Mouse (Mus musculus) MEL (cell line): ENCODE data around the gene Ifrd1. TPM values are rescaled to one million over a fixed set of nuclear protein-coding genes. Genes with fewer than 3 reads are reported as not detected.

Experiments used
- DNase-seq: peaks from one replicate; pipeline ENCODE4 v3.0.0; 2011; ENCODE audit warnings: low read depth, low spot score
- H3K27ac ChIP-seq: 2 replicates; pipeline ENCODE4 v1.5.1; 2012; ENCODE audit warnings: low read depth, mild to moderate bottlenecking, control low read depth, low read length, moderate library complexity; ENCODE audit not compliant: control insufficient read depth
- H3K27me3 ChIP-seq, 2 experiments: fragments of 150-350 bp in 1 of 2; sonication (generic) in 1 of 2; 2 replicates each; pipeline ENCODE4 v1.6.1; 2012; ENCODE audit warnings: low read length in 2 of 2, mild to moderate bottlenecking in 2 of 2, improper control_type of control experiment in 1 of 2, moderate library complexity in 1 of 2; ENCODE audit not compliant: insufficient read depth in 2 of 2, control insufficient read depth in 1 of 2
- H3K36me3 ChIP-seq, 2 experiments: 2 replicates each; pipeline ENCODE4 v1.6.1; 2012 to 2014; ENCODE audit warnings: low read length in 2 of 2, improper control_type of control experiment in 1 of 2, inconsistent platforms in 1 of 2, mild to moderate bottlenecking in 1 of 2; ENCODE audit not compliant: insufficient read depth in 2 of 2, control insufficient read depth in 1 of 2
- H3K4me1 ChIP-seq, 2 experiments: fragments of 150-350 bp in 1 of 2; sonication (generic) in 1 of 2; 2 replicates each; pipeline ENCODE4 v1.6.1; 2012; ENCODE audit warnings: low read length in 2 of 2, improper control_type of control experiment in 1 of 2, mild to moderate bottlenecking in 1 of 2; ENCODE audit not compliant: insufficient read depth in 2 of 2, control insufficient read depth in 1 of 2
- H3K4me3 ChIP-seq, 2 experiments: fragments of 150-350 bp in 1 of 2; sonication (generic) in 1 of 2; 2 replicates each; pipeline ENCODE4 v1.5.1; 2012; ENCODE audit warnings: low read depth in 2 of 2, low read length in 2 of 2, mild to moderate bottlenecking in 2 of 2, moderate library complexity in 2 of 2, control low read depth in 1 of 2, improper control_type of control experiment in 1 of 2; ENCODE audit not compliant: control insufficient read depth in 1 of 2, insufficient read depth in 1 of 2
- H3K79me2 ChIP-seq: 2 replicates; pipeline ENCODE4 v1.6.1; 2012; ENCODE audit warnings: mild to moderate bottlenecking, low read length, moderate library complexity; ENCODE audit not compliant: control insufficient read depth, poor library complexity, insufficient read depth
- H3K9ac ChIP-seq: 2 replicates; pipeline ENCODE4 v1.6.1; 2012; ENCODE audit warnings: low read depth, mild to moderate bottlenecking, control low read depth, low read length, moderate library complexity; ENCODE audit not compliant: control insufficient read depth, poor library complexity, severe bottlenecking
- H3K9me3 ChIP-seq: fragments of 150-350 bp; sonication (generic); replicated peaks from 2 replicates; pipeline ENCODE4 v1.6.1; 2012; ENCODE audit warnings: mild to moderate bottlenecking, low read length, improper control_type of control experiment, moderate library complexity; ENCODE audit not compliant: insufficient read depth
- BHLHE40 ChIP-seq: IDR thresholded peaks from 2 replicates; pipeline ENCODE4 v1.6.1; 2012; ENCODE audit warnings: low read depth, mild to moderate bottlenecking, inconsistent platforms, low read length, improper control_type of control experiment, borderline replicate concordance
- CHD1 ChIP-seq: IDR thresholded peaks from 2 replicates; pipeline ENCODE4 v1.6.1; 2012; ENCODE audit warnings: low read depth, mild to moderate bottlenecking, inconsistent platforms, low read length, improper control_type of control experiment
- CTCF ChIP-seq, 3 experiments: IDR thresholded peaks in 2 of 3; conservative IDR thresholded peaks in 1 of 3; 2 replicates each; pipeline ENCODE4 v1.5.1; 2011 to 2012; ENCODE audit warnings: low read length in 3 of 3, low read depth in 2 of 3, mild to moderate bottlenecking in 2 of 3, improper control_type of control experiment in 1 of 3, inconsistent platforms in 1 of 3, mixed read lengths in 1 of 3, moderate library complexity in 1 of 3; ENCODE audit not compliant: control insufficient read depth in 1 of 3, insufficient read depth in 1 of 3, poor library complexity in 1 of 3, severe bottlenecking in 1 of 3
- E2F4 ChIP-seq: IDR thresholded peaks from 2 replicates; pipeline ENCODE4 v1.6.1; 2011; ENCODE audit warnings: low read depth, low read length, improper control_type of control experiment, borderline replicate concordance
- ELF1 ChIP-seq: IDR thresholded peaks from 2 replicates; pipeline ENCODE4 v1.6.1; 2014; ENCODE audit warnings: low read depth, mild to moderate bottlenecking, inconsistent platforms, low read length, improper control_type of control experiment, moderate library complexity
- GATA1 ChIP-seq: IDR thresholded peaks from 2 replicates; pipeline ENCODE4 v1.6.1; 2011; ENCODE audit warnings: low read depth, low read length, improper control_type of control experiment
- JUND ChIP-seq: IDR thresholded peaks from 2 replicates; pipeline ENCODE4 v1.6.1; 2011; ENCODE audit warnings: low read depth, mild to moderate bottlenecking, improper control_type of control experiment, low read length
- KAT2A ChIP-seq: conservative IDR thresholded peaks from 2 replicates; pipeline ENCODE4 v1.6.1; 2012; ENCODE audit warnings: low read depth, low read length, improper control_type of control experiment, inconsistent platforms
- MAFK ChIP-seq: IDR thresholded peaks from 2 replicates; pipeline ENCODE4 v1.6.1; 2011; ENCODE audit warnings: low read depth, mild to moderate bottlenecking, low read length, improper control_type of control experiment, borderline replicate concordance
- MXI1 ChIP-seq: IDR thresholded peaks from 2 replicates; pipeline ENCODE4 v1.6.1; 2011; ENCODE audit warnings: mild to moderate bottlenecking, low read depth, low read length, improper control_type of control experiment
- MYB ChIP-seq: IDR thresholded peaks from 2 replicates; pipeline ENCODE4 v1.6.1; 2011; ENCODE audit warnings: mild to moderate bottlenecking, low read depth, low read length, improper control_type of control experiment
- MYC ChIP-seq: IDR thresholded peaks from 2 replicates; pipeline ENCODE4 v1.6.1; 2011; ENCODE audit warnings: low read depth, mild to moderate bottlenecking, low read length, improper control_type of control experiment, moderate library complexity
- NRF1 ChIP-seq: IDR thresholded peaks from 2 replicates; pipeline ENCODE4 v1.6.1; 2014; ENCODE audit warnings: low read depth, mild to moderate bottlenecking, inconsistent platforms, low read length, improper control_type of control experiment, moderate library complexity; ENCODE audit not compliant: poor library complexity, insufficient read depth, severe bottlenecking
- POLR2AphosphoS2 ChIP-seq: IDR thresholded peaks from 2 replicates; pipeline ENCODE4 v1.6.1; 2011; ENCODE audit warnings: low read length, improper control_type of control experiment
- POLR2AphosphoS5 ChIP-seq: IDR thresholded peaks from 2 replicates; pipeline ENCODE4 v1.6.1; 2012; ENCODE audit warnings: low read depth, borderline replicate concordance, mild to moderate bottlenecking, inconsistent platforms, low read length, moderate library complexity, mixed read lengths
- RAD21 ChIP-seq: IDR thresholded peaks from 2 replicates; pipeline ENCODE4 v1.6.1; 2011; ENCODE audit warnings: mild to moderate bottlenecking, low read depth, low read length, improper control_type of control experiment
- SMC3 ChIP-seq: IDR thresholded peaks from 2 replicates; pipeline ENCODE4 v1.6.1; 2011; ENCODE audit warnings: low read depth, low read length, improper control_type of control experiment
- TBP ChIP-seq: IDR thresholded peaks from 2 replicates; pipeline ENCODE4 v1.8.0; 2011; ENCODE audit warnings: low read depth, low read length, improper control_type of control experiment
- UBTF ChIP-seq: IDR thresholded peaks from 2 replicates; pipeline ENCODE4 v1.6.1; 2012; ENCODE audit warnings: low read depth, mild to moderate bottlenecking, inconsistent platforms, low read length, improper control_type of control experiment, moderate library complexity, borderline replicate concordance; ENCODE audit not compliant: insufficient read depth
- USF2 ChIP-seq, 2 experiments: IDR thresholded peaks; 2 replicates each; pipeline ENCODE4 v1.6.1; 2011 to 2012; ENCODE audit warnings: improper control_type of control experiment in 2 of 2, low read length in 2 of 2, borderline replicate concordance in 1 of 2, inconsistent platforms in 1 of 2, low read depth in 1 of 2, mild to moderate bottlenecking in 1 of 2; ENCODE audit not compliant: insufficient read depth in 1 of 2
- ZC3H11A ChIP-seq: IDR thresholded peaks from 2 replicates; pipeline ENCODE4 v1.6.1; 2012; ENCODE audit warnings: low read depth, mild to moderate bottlenecking, inconsistent platforms, low read length, improper control_type of control experiment
- polyA plus RNA-seq, 2 experiments: library from polyadenylated mRNA; stranded (reverse) in 1 of 2; unstranded in 1 of 2; fragments of >175 nt in 1 of 2; fragments of >200 nt in 1 of 2; gene quantifications; 2 replicates each; pipeline versions ENCODE4 v1.2.1 to v1.2.4; 2012; ENCODE audit warnings: low replicate concordance in 2 of 2, low read depth in 1 of 2; ENCODE audit not compliant: insufficient read length in 2 of 2, insufficient read depth in 1 of 2, missing spikeins in 1 of 2
- total RNA-seq: library from RNA; depleted of rRNA; stranded (reverse); fragments of 300-350 nt; gene quantifications from 2 replicates; pipeline ENCODE4 v1.2.3, GENCODE M21; 2012

Ifrd1 gene
- total and polyA plus RNA-seq, 3 experiments, result 161 to 167 TPM; not detected in 1

GRCm38 (mm10) chr12:40272710-40273109 is 24.4 kb upstream of the Ifrd1 start:
- no peak for TF ChIP-seq KAT2A
- no peak for TF ChIP-seq MAFK
- no peak for TF ChIP-seq MYC
- no peak for TF ChIP-seq ZC3H11A
- TF ChIP-seq CHD1, result no peak
- H3K4me1 ChIP-seq, result no peaks in the 10 kb centered on the region
- no peak overlapping the region for H3K9ac ChIP-seq
- H3K36me3 ChIP-seq, result no peaks in the 10 kb centered on the region
- H3K27ac ChIP-seq, result no peak overlapping the region
- no peaks in the 10 kb centered on the region for H3K79me2 ChIP-seq
- H3K9me3 ChIP-seq, result no peaks in the 10 kb centered on the region
- no peak for DNase-seq
- no peaks in the 10 kb centered on the region for H3K27me3 ChIP-seq
- H3K4me3 ChIP-seq, result no peak overlapping the region

GRCm38 (mm10) chr12:40268313-40268712 is 20.0 kb upstream of the Ifrd1 start:
- Histone ChIP-seq H3K9ac (no peak overlapping the region), H3K4me3 (no peak overlapping the region), H3K36me3 (no peaks in the 10 kb centered on the region), H3K27ac (no peak overlapping the region), H3K9me3 (no peaks in the 10 kb centered on the region), H3K79me2 (no peaks in the 10 kb centered on the region), H3K4me1 (no peaks in the 10 kb centered on the region), H3K27me3 (no peaks in the 10 kb centered on the region)
- TF ChIP-seq MYC, result no peak
- no peak for TF ChIP-seq UBTF
- TF ChIP-seq JUND, result no peak
- TF ChIP-seq TBP, result no peak
- TF ChIP-seq CHD1, result no peak
- TF ChIP-seq POLR2AphosphoS5, result no peak
- TF ChIP-seq E2F4, result no peak
- no peak for TF ChIP-seq POLR2AphosphoS2
- TF ChIP-seq ELF1, result no peak
- TF ChIP-seq USF2 (IDR thresholded peaks at IDR 0.05; ENCODE audit: borderline replicate concordance in 1 of 2, insufficient read depth in 1 of 2, low read depth in 1 of 2, low read length in 2 of 2), result no peak
- no peak for TF ChIP-seq BHLHE40
- TF ChIP-seq CTCF (IDR thresholded peaks at IDR 0.05 in 2 of 3, conservative IDR thresholded peaks at IDR 0.05 in 1 of 3; ENCODE audit: control insufficient read depth in 1 of 3, insufficient read depth in 1 of 3, low read depth in 2 of 3, low read length in 3 of 3, poor library complexity in 1 of 3, severe bottlenecking in 1 of 3), result no peak
- TF ChIP-seq MYB, result no peak
- TF ChIP-seq ZC3H11A, result no peak
- no peak for TF ChIP-seq MXI1
- no peak for TF ChIP-seq NRF1
- TF ChIP-seq SMC3, result no peak
- TF ChIP-seq GATA1, result no peak
- no peak for TF ChIP-seq RAD21
- no peak for DNase-seq
